Mouse (Mus musculus): Measurements from ENCODE around the gene Strada.

Gene Strada

GRCm38 (mm10) chr11:106192241-106192640 lies 9.7 kb downstream of the Strada start:
- ATAC-seq (ENCODE audit: insufficient number of reproducible peaks, low FRiP score, low TSS enrichment) = no peak

DNA sequence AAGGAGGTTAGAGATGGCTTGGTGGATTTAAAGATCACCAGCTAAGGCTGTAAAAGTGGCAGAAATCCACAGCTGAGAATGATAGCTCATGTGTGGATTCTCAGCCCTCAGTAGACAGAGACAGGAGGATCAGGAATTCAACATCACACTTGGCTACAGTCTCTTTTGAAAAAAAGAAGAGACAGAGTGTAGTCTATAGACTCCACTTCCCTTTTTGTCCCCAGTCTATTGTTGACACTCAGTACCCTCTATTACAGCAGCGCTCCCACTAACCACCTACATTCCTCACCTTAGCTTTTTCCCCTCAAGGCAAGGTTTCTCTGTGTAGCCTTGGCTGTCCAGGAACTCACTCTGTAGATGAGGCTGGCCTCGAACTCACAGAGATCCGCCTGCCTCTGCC lies 10.3 kb downstream of the Strada start:
- no peak for ATAC-seq (ENCODE audit: insufficient number of reproducible peaks, low FRiP score, low TSS enrichment)

GRCm38 (mm10) chr11:106187326-106187725 lies 14.6 kb downstream of the Strada start:
- ATAC-seq (ENCODE audit: insufficient number of reproducible peaks, low FRiP score, low TSS enrichment) = no peak

GRCm38 (mm10) chr11:106180449-106180801 lies 21.5 kb downstream of the Strada start:
- no peak for ATAC-seq (ENCODE audit: insufficient number of reproducible peaks, low FRiP score, low TSS enrichment)

DNA sequence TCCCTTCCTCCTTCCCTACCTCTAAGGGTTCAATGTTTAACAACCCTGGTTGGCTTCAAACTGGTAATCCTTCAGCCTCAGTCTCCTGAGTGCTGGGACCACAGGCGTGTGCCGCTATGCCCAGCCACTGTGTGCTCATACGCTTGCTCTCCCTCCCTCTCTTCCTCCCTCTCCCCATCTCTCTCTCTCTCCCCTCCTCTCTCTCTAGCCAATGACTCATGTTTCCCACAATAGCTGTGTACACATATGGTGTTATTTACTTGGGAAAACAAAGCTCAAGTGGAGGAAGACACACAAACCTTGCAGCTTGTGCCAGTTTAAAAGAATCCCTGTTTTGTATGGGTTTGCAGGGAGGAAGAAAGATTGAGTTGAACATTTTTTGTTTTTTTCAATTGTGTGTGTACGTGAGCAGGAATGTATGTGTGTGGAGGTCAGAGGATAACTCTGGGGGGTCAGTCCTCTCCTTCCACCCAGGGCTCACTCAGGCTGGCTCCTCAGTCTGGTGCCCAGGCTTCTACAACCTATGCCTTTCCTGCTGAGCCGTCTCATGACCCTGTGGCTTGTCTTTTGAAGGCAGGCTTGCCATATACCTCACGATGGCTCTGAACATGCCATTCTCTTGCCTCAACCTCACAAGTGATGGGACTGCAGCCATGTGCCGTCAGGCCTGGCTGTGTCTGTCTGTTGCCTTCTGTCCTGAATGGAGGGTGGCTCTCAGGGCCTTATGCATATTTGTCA lies 22.1 kb downstream of the Strada start:
- peak; percentile 90 for ATAC-seq (ENCODE audit: insufficient number of reproducible peaks, low FRiP score, low TSS enrichment)

- no peak for ATAC-seq (ENCODE audit: insufficient number of reproducible peaks, low FRiP score, low TSS enrichment)
These were observed 23.8 kb downstream of the Strada start for GRCm38 (mm10) chr11:106178036-106178782.

DNA sequence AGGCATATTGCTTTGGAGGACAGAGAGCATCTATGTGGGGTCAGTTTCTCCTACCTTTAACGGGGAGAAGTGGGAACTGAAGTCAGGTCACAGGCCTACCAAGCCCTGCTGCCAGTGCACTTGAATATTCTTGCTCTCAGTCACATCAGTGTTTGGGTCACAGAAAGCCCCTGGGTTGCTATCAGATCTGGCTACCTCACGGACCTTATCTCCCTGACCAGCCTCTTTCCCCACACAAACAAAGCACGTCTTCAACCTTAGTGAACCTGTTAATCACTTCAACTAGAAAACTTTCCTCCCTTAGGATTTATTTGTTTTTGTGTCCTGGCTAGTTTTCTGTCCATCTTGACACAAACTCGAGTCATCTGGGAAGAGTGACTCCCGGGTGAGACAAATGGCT lies 25.6 kb downstream of the Strada start:
- ATAC-seq (ENCODE audit: insufficient number of reproducible peaks, low FRiP score, low TSS enrichment) = no peak

DNA sequence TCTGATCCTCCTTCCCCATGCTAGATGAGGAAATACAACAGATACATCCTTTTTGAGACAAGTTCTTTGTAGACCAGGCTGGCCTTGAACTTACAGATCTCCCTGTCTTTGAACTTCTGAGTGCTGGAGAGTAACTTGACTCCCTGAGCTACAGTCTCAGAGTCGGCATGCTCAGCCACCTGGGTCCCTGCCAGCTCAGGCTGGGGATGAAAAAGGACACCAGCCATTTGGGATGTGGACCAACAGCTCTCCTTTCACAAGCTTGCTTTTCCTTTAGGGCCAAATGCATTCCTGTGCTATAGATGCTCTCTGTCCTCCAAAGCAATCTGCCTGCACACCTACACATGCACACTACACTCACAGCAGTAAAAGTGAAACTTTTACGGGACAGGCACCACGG lies 26.9 kb downstream of the Strada start:
- no peak for ATAC-seq (ENCODE audit: insufficient number of reproducible peaks, low FRiP score, low TSS enrichment)

DNA sequence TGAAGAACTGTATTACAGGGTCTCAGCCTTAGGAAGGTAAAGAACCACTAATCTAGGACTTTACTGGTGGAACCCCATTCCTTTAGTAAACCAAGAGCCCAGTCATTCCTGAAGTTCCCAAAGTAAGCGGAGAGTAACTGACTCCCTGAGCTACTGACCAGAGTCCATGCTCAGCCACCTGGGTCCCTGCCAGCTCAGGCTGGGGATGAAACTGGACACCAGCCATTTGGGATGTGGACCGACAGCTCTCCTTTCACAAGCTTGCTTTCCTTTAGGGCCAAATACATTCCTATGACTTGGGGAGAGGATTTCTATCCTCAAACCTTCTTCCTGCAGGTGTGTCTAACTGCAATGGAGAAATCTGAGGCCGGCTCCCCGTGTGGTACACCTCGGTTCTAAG lies 27.6 kb downstream of the Strada start:
- no peak for ATAC-seq (ENCODE audit: insufficient number of reproducible peaks, low FRiP score, low TSS enrichment)

DNA sequence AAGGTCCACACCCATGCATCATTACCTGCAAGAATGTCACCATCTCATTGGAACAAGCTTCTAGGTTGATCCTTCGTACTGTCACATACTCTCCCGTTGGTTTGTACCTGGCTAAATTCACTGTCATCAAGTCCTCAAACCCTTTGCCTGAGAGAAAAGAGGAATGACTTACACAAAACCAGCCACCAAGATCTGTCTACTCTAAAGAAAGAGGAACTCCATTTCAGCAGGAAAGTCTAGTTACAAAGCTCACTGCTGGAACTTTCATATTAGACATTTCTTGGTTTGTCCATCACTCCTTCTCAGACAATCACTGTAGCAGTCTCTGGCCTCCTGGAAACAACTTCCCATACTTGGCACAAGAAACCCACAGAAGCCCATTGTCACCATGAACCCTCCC lies 28.7 kb downstream of the Strada start:
- no peak for ATAC-seq (ENCODE audit: insufficient number of reproducible peaks, low FRiP score, low TSS enrichment)

DNA sequence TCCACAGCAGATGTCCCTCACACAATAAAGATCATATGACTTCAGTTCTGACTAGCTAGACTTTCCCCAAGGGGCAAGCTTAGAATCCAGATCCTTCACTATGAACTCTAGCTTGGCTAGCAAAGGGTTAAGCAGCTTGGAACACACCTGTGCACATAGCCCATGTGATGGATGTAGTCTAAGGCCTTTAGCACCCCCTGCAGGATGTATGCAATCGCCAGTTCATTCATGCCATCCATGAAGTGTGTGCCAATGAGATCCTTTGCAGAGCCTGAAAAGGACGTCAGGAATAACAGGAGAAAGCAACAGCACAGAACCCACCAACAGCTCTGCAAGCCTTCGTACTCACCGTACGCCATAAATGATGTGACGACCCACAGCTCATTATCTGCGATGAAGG lies 31.2 kb downstream of the Strada start:
- no peak for ATAC-seq (ENCODE audit: insufficient number of reproducible peaks, low FRiP score, low TSS enrichment)

DNA sequence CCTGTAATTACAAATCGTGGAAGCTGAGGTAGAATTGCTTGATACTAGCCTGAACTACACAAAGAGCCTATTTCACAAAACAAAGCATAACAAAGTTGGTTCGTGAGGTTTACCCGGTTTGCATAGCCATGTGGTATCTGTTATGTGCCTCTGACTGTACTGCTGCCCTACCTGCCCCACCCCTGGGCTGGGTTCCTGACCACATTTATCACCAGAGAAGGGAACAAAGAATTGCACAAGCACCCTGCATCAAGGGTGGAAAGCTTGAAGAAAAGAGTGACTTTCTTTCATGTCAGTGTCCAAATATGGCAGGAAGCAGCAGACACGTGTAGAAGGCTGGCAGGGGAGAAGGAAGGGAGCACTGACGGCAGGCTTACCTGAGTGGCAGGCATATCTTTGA lies 34.5 kb downstream of the Strada start:
- ATAC-seq (ENCODE audit: insufficient number of reproducible peaks, low FRiP score, low TSS enrichment) = no peak

GRCm38 (mm10) chr11:106164601-106165180 lies 37.3 kb downstream of the Strada start:
- ATAC-seq (ENCODE audit: insufficient number of reproducible peaks, low FRiP score, low TSS enrichment) = no peak

DNA sequence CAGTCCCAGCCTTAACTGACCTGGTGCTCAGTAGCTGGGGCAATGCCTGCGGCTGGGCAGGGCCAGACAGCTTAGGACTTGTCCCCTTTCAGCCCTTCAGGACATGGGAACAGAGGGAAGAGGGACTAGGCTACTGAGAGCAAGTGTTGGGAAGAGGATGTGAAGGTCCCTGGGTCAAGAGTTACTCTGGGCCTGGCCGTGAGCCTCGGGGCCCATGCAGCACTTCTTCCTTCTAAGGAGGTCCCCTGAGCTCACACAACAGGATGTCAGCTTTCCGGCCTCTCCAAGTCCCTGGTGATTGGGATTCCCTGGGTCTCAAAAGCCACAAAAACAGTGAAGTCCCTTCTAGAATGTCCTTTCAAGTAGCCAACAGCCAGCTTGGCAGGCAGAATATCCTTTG lies 38.4 kb downstream of the Strada start:
- no peak for ATAC-seq (ENCODE audit: insufficient number of reproducible peaks, low FRiP score, low TSS enrichment)

- ATAC-seq (ENCODE audit: insufficient number of reproducible peaks, low FRiP score, low TSS enrichment) = no peak
These were observed 39.7 kb downstream of the Strada start for GRCm38 (mm10) chr11:106162237-106162636.

GRCm38 (mm10) chr11:106160841-106161721 lies 40.9 kb downstream of the Strada start, which contains the start of the genes Gm10840 and Limd2:
Gm10840 (plus strand) TSS chr11:106160850.
Limd2 (minus strand) TSS chr11:106160860.
- no peak for ATAC-seq (ENCODE audit: insufficient number of reproducible peaks, low FRiP score, low TSS enrichment)

GRCm38 (mm10) chr11:106159921-106160840 lies 41.8 kb downstream of the Strada start:
- peak; percentile 13; the same call in 1 of the 2 replicates for ATAC-seq (ENCODE audit: insufficient number of reproducible peaks, low FRiP score, low TSS enrichment)

DNA sequence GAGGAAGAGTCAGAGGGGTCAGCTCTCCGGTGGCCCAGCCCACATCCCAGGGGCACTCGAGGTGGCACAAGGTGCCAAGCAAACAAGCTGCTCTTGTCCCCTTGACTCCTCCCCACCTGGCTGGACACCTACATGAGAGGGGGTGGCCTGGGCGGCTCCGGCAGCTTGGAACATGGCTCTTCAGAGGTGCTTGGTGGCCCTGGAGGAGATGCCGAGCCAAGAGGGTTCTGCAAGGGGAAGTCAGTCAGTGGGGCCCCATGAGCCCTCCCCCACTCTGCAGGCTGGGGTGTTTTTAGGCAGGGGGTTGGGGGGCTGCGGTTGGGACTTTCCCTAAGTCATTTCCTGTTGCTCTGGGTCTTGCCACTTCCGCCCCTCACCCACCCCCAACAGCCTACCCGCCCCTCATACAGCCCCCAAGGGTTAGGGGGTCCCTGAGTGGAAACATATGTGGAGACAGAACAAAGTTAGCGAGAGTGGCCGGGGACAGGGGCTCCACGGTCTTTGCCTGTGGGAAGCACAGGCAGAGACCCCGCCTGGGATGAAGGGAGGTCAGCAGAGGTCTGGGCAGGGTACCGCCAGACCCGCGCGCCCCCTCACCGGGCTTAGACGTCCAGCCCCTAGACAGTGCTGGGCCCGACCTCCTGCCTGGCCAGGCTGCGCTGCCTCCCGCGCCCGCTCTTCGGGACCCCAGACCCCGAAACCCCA lies 42.6 kb downstream of the Strada start:
- ATAC-seq (ENCODE audit: insufficient number of reproducible peaks, low FRiP score, low TSS enrichment) = peak; percentile 15; the same call in 1 of the 2 replicates

DNA sequence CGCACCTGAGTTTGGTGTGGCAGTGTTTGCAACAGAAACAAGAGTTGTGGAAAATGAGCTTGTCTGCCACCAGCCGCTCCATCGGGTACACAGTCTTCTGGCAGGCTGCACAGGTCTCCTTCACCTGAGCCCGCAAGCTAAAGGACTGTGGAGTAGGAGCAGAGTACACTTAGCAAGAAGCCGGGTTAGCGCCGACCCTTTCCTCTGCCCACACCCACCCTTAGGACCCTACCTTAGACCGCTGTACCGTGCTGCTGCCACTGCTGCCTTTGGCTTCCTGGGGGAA lies 43.1 kb downstream of the Strada start:
- ATAC-seq (ENCODE audit: insufficient number of reproducible peaks, low FRiP score, low TSS enrichment) = peak; percentile 7; the same call in 1 of the 2 replicates

Data from cerebellum, adult (tissue).